Mouse (Mus musculus): ENCODE measurements around the gene Pfn4.
"Not testable (repeated sequence)": the region's sequence is repeated elsewhere in the genome, so short reads cannot be mapped to it uniquely, and the experiment has no call there.

Pfn4 gene

GRCm38 (mm10) chr12:4788128-4788527 lies 19.3 kb downstream of the Pfn4 start:
- DNase-seq (ENCODE audit: low spot score): not testable (repeated sequence)

GRCm38 (mm10) chr12:4793718-4794117 lies 24.9 kb downstream of the Pfn4 start:
- no peak for DNase-seq (ENCODE audit: low spot score)

GRCm38 (mm10) chr12:4797471-4797870 lies 28.6 kb downstream of the Pfn4 start:
- not testable (repeated sequence) for DNase-seq (ENCODE audit: low spot score)

GRCm38 (mm10) chr12:4811036-4811435 lies 42.2 kb downstream of the Pfn4 start:
- no peak for DNase-seq (ENCODE audit: low spot score)

- DNase-seq (ENCODE audit: low spot score): no peak
Observed at GRCm38 (mm10) chr12:4811705-4812104, 42.9 kb downstream of the Pfn4 start.

- DNase-seq (ENCODE audit: low spot score): no peak
Observed at GRCm38 (mm10) chr12:4813636-4814035, 44.8 kb downstream of the Pfn4 start.

GRCm38 (mm10) chr12:4816680-4817360 lies 48.0 kb downstream of the Pfn4 start:
- DNase-seq (ENCODE audit: low spot score): no peak

GRCm38 (mm10) chr12:4817361-4818101 lies 48.7 kb downstream of the Pfn4 start, which contains the start of gene Sf3b6:
Gene Sf3b6, plus strand, starts transcription at chr12:4817544.
- DNase-seq (ENCODE audit: low spot score): peak; percentile 98

- DNase-seq (ENCODE audit: low spot score): no peak
Observed at GRCm38 (mm10) chr12:4827256-4827655, 58.4 kb downstream of the Pfn4 start.

All from T-cell, adult 2 months (primary cell).